Comparison of ENCODE assay signal across 9 mouse cellular contexts in the genomic region with DNA sequence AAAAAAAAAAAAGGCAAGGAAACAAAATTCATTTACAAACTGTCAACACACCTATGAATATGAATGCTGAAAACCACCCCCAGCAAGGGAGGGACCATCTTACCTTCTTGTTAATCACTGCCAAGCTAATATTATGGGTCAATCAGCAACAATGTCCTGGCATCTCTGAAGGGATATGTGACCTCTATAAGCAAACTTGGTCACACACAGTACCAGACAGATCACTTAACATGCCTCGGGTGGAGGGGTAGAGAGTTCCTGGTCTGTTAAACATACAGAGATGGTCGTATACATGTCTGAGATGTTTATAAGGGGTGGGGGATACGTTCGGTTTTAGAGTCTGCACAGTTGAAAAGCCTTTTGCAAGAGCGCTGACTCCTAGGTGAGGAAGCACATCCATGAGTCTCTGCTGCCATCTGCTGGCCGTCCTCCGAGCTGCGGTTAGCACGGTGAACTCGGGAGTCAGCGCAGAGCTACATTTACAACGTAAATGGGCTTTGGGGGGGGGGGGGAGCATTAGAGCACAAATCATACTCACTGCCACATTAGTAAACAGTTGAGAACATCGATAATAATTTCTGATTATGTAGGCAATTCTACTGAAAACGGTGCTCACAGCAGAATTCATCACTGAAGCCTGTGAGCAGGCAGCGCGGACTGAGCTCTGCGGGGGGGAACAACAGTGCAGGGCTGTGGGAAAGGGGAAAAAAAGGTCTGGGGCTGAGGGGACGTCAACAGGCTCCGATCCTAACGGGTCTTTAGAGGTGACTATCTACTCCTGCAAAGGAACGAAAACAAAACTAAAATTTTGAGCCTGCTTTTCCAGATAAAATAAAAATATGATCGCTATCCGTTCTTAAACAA.
DNase-seq lines count a peak whose midpoint lies in the region; ATAC-seq and TF ChIP-seq lines count a peak whose summit lies in the region.
"Had no signal": no experiment of that assay in that cellular context is flagged by ENCODE, and none has a peak within 500 bp of the region (broad histone marks: within the 10 kb centered on the region; RNA-seq: fewer than 3 reads in every experiment).

No protein-coding gene starts in this region.

- peak; percentile 94 for DNase-seq in brain, embryonic 14.5 days (ENCODE audit: low read depth)
- DNase-seq in forebrain, embryonic 10.5 days (ENCODE audit: extremely low spot score, low spot score), result peak; percentile 87
- DNase-seq in kidney, postnatal 25 days, result peak; percentile 73 to 91
- peak; percentile 97 for DNase-seq in testis, postnatal 10 days (ENCODE audit: low spot score)

- no peak overlapping the region for H3ac ChIP-seq in C2C12 (ENCODE audit: control insufficient read depth, insufficient read length, low read depth)

- H3K9ac ChIP-seq in heart, embryonic 15.5 days, result no peak overlapping the region
- H3K9ac ChIP-seq in liver, embryonic 15.5 days, result no peak overlapping the region
- peak overlapping the region; percentile 53 for H3K9ac ChIP-seq in neural tube, embryonic 13.5 days

- ATAC-seq in heart, embryonic 15.5 days (replicated peaks; ENCODE audit: insufficient number of reproducible peaks, insufficient read depth, low FRiP score, low read depth), result no peak
- ATAC-seq in liver, embryonic 15.5 days (ENCODE audit: insufficient read depth), result no peak; the same call in 1 of the 2 replicates
- ATAC-seq in neural tube, embryonic 13.5 days (ENCODE audit: low read depth), result peak; percentile 89

- peak; percentile 85 for TF ChIP-seq CTCF in C2C12 (IDR thresholded peaks at IDR 0.05; ENCODE audit: control insufficient read depth, insufficient read depth, insufficient read length)
- TF ChIP-seq CTCF in brain, embryonic 14.5 days (IDR thresholded peaks at IDR 0.05; ENCODE audit: borderline replicate concordance, extremely low read depth, insufficient read depth, insufficient read length), result peak; percentile 98

- no peaks in the 10 kb centered on the region for H3K4me1 ChIP-seq in forebrain, embryonic 10.5 days
- no peaks in the 10 kb centered on the region for H3K4me1 ChIP-seq in heart, embryonic 15.5 days (replicated peaks)
- no peaks in the 10 kb centered on the region for H3K4me1 ChIP-seq in liver, embryonic 15.5 days (replicated peaks)
- H3K4me1 ChIP-seq in neural tube, embryonic 13.5 days (replicated peaks), result peaks cover 4% of the 10 kb centered on the region; the same call in 1 of the 2 replicates

- no peak for TF ChIP-seq POLR2A in brain, embryonic 14.5 days (IDR thresholded peaks at IDR 0.05; ENCODE audit: borderline replicate concordance, extremely low read depth, insufficient read depth, insufficient read length, poor library complexity, severe bottlenecking)

- no peaks in the 10 kb centered on the region for H3K9me3 ChIP-seq in forebrain, embryonic 10.5 days
- H3K9me3 ChIP-seq in heart, embryonic 15.5 days (replicated peaks), result no peaks in the 10 kb centered on the region
- no peaks in the 10 kb centered on the region for H3K9me3 ChIP-seq in liver, embryonic 15.5 days (replicated peaks)
- no peaks in the 10 kb centered on the region for H3K9me3 ChIP-seq in neural tube, embryonic 13.5 days

- H3K36me3 ChIP-seq in C2C12 (ENCODE audit: control insufficient read depth, insufficient read depth), result no peaks in the 10 kb centered on the region
- H3K36me3 ChIP-seq in forebrain, embryonic 10.5 days (replicated peaks), result no peaks in the 10 kb centered on the region
- H3K36me3 ChIP-seq in heart, embryonic 15.5 days, result no peaks in the 10 kb centered on the region
- H3K36me3 ChIP-seq in liver, embryonic 15.5 days (replicated peaks), result no peaks in the 10 kb centered on the region
- no peaks in the 10 kb centered on the region for H3K36me3 ChIP-seq in neural tube, embryonic 13.5 days

- peak overlapping the region; percentile 29; the same call in 1 of the 2 replicates for H3K4me2 ChIP-seq in heart, embryonic 15.5 days
- peak overlapping the region; percentile 10; the same call in 1 of the 2 replicates for H3K4me2 ChIP-seq in liver, embryonic 15.5 days
- peak overlapping the region; percentile 43 for H3K4me2 ChIP-seq in neural tube, embryonic 13.5 days

- H3K27ac ChIP-seq in forebrain, embryonic 10.5 days, result no peak overlapping the region
- no peak overlapping the region for H3K27ac ChIP-seq in heart, embryonic 15.5 days
- H3K27ac ChIP-seq in liver, embryonic 15.5 days (replicated peaks), result no peak overlapping the region
- H3K27ac ChIP-seq in neural tube, embryonic 13.5 days (replicated peaks), result no peak overlapping the region

- H3K27me3 ChIP-seq in C2C12 (ENCODE audit: control insufficient read depth, insufficient read depth, insufficient read length), result no peaks in the 10 kb centered on the region
- no peaks in the 10 kb centered on the region for H3K27me3 ChIP-seq in forebrain, embryonic 10.5 days (ENCODE audit: poor library complexity, severe bottlenecking)
- H3K27me3 ChIP-seq in heart, embryonic 15.5 days, result no peaks in the 10 kb centered on the region
- H3K27me3 ChIP-seq in liver, embryonic 15.5 days, result no peaks in the 10 kb centered on the region
- H3K27me3 ChIP-seq in neural tube, embryonic 13.5 days, result no peaks in the 10 kb centered on the region

- no peak overlapping the region for H3K4me3 ChIP-seq in C2C12 (ENCODE audit: insufficient read depth, poor library complexity, severe bottlenecking)
- no peak overlapping the region for H3K4me3 ChIP-seq in forebrain, embryonic 10.5 days
- no peak overlapping the region for H3K4me3 ChIP-seq in heart, embryonic 15.5 days
- no peak overlapping the region for H3K4me3 ChIP-seq in liver, embryonic 15.5 days (replicated peaks)
- H3K4me3 ChIP-seq in neural tube, embryonic 13.5 days, result peak overlapping the region; percentile 21
- H3K4me3 ChIP-seq: erythroblast, embryonic 14.5 days had no signal

- H3K79me3 ChIP-seq in C2C12 (ENCODE audit: low read depth), result no peaks in the 10 kb centered on the region

- H3K79me2 ChIP-seq in C2C12 (ENCODE audit: control insufficient read depth, insufficient read depth), result no peaks in the 10 kb centered on the region

- WGBS in forebrain, embryonic 10.5 days, result 34% methylated on average over 23 of the region's 23 CpGs
- WGBS in heart, embryonic 15.5 days, result 29% methylated on average over 23 of the region's 23 CpGs
- 27% methylated on average over 23 of the region's 23 CpGs for WGBS in liver, embryonic 15.5 days (ENCODE audit: insufficient replicate concordance)
- whole genome bisulfite sequencing in neural tube, embryonic 13.5 days, result 22% methylated on average over 23 of the region's 23 CpGs

TF ChIP-seq in C2C12, 6 proteins besides CTCF, POLR2A, EP300 and RAD21:
- TF ChIP-seq MYOD1 (IDR thresholded peaks at IDR 0.05; ENCODE audit: control insufficient read depth, insufficient read length, low read depth) (no peak), MYOG (IDR thresholded peaks at IDR 0.05; ENCODE audit: control insufficient read depth, extremely low read depth, insufficient read length) (no peak), CEBPB (IDR thresholded peaks at IDR 0.05; ENCODE audit: low read depth) (no peak), USF1 (IDR thresholded peaks at IDR 0.05; ENCODE audit: low read depth) (no peak), FOSL1 (IDR thresholded peaks at IDR 0.05; ENCODE audit: insufficient read depth, low read length, poor library complexity, severe bottlenecking) (no peak), MAX (IDR thresholded peaks at IDR 0.05) (no peak)
